Mouse (Mus musculus) forebrain, embryonic 11.5 days (tissue): ENCODE measurements around the gene Pdia4. TPM values are rescaled to one million over a fixed set of nuclear protein-coding genes. Genes with fewer than 3 reads are reported as not detected.

Source experiments
- microRNA counts: library from miRNA; unstranded; fragments of <30 nt; microRNA quantifications from one replicate; lab custom pipeline; 2015
- microRNA-seq: library from miRNA; unstranded; fragments of <30 nt; microRNA quantifications from one replicate; pipeline ENCODE4, GENCODE M21; 2016; ENCODE audit not compliant: insufficient number of aligned reads
- polyA plus RNA-seq: library from polyadenylated mRNA; unstranded; fragments of >200 nt; fragmentation: Nextera tagmentation; extraction: Ambion mirVana; gene quantifications from 2 replicates; pipeline ENCODE4 v1.2.1, GENCODE M21; 2014

Gene Pdia4
- polyA plus RNA-seq, 1 experiment from 2014 or later = 252 TPM

MicroRNAs within 50 kb of the gene (microRNA counts, 519-probe panel; counts per million panel counts)
- microRNA mmu-miR-704 (lab: Ali Mortazavi, UCI) = 31.2 counts per million

Small RNAs within 50 kb of the gene (microRNA-seq; reads per million reads assigned to microRNA genes)
- gene Mir704 = not detected

Other genes with a start within 250 kb of the Pdia4 start
- 198 and 216 TPM in 2 replicates for gene Ezh2, start 218.1 kb downstream of the Pdia4 start, polyA plus RNA-seq
- gene Zfp786, start 17.4 kb upstream of the Pdia4 start, polyA plus RNA-seq = 7.3 and 7.6 TPM in 2 replicates
- 9.2 and 11.3 TPM in 2 replicates for gene Zfp398, start 22.2 kb upstream of the Pdia4 start, polyA plus RNA-seq
- 17.8 and 19.4 TPM in 2 replicates for gene Zfp282, start 63.8 kb upstream of the Pdia4 start, polyA plus RNA-seq
- gene Zfp212, start 107.0 kb upstream of the Pdia4 start, polyA plus RNA-seq = 15.9 and 17.5 TPM in 2 replicates
- 7.5 and 7.9 TPM in 2 replicates for gene Zfp956, start 140.0 kb upstream of the Pdia4 start, polyA plus RNA-seq
- gene Zfp777, start 235.5 kb upstream of the Pdia4 start, polyA plus RNA-seq = 10.8 and 12.3 TPM in 2 replicates